Mouse (Mus musculus) heart, embryonic 15.5 days (tissue): ENCODE measurements at regions not wholly inside any gene's neighbourhood (a gene's known extent, or its start where the extent isn't known, plus 50 kb on each side); places are given as distances from the start of the nearest gene placed in this dataset.

Experiments used
- ATAC-seq: fragments of 200-750 bp; cut with Nextera tagmentation; replicated peaks from 2 replicates; pipeline ENCODE4 v1.8.0; 2017; ENCODE audit warnings: low read depth, moderate TSS enrichment; ENCODE audit not compliant: insufficient number of reproducible peaks, insufficient read depth, low FRiP score
- H3K27ac ChIP-seq: fragments of 300-500 bp; sonication (generic); 2 replicates; pipeline ENCODE4 v1.5.1; 2015; ENCODE audit warnings: mild to moderate bottlenecking, inconsistent platforms
- H3K27me3 ChIP-seq: fragments of 300-500 bp; sonication (generic); 2 replicates; pipeline ENCODE4 v1.6.1; 2015; ENCODE audit warnings: inconsistent platforms
- H3K36me3 ChIP-seq: fragments of 300-500 bp; sonication (generic); 2 replicates; pipeline ENCODE4 v1.6.1; 2015; ENCODE audit warnings: mild to moderate bottlenecking, inconsistent platforms
- H3K4me1 ChIP-seq: fragments of 300-500 bp; sonication (generic); replicated peaks from 2 replicates; pipeline ENCODE4 v1.6.1; 2015; ENCODE audit warnings: inconsistent platforms
- H3K4me2 ChIP-seq: fragments of 300-500 bp; sonication (generic); 2 replicates; pipeline ENCODE4 v1.6.1; 2015; ENCODE audit warnings: inconsistent platforms, mild to moderate bottlenecking, moderate library complexity
- H3K4me3 ChIP-seq: fragments of 300-500 bp; sonication (generic); 2 replicates; pipeline ENCODE4 v1.5.1; 2015; ENCODE audit warnings: mild to moderate bottlenecking, inconsistent platforms
- H3K9ac ChIP-seq: fragments of 300-500 bp; sonication (generic); 2 replicates; pipeline ENCODE4 v1.6.1; 2015; ENCODE audit warnings: mild to moderate bottlenecking, inconsistent platforms
- H3K9me3 ChIP-seq: fragments of 300-500 bp; sonication (generic); replicated peaks from 2 replicates; pipeline ENCODE4 v1.6.1; 2016; ENCODE audit warnings: inconsistent platforms
- WGBS: fragments of 180-500 bp; shearing (Covaris S2); methylation state at CpG from one replicate; pipeline ENCODE4 v1.1.7; 2015; ENCODE audit warnings: mixed read lengths; 5-methylcytosine and 5-hydroxymethylcytosine counted together

DNA sequence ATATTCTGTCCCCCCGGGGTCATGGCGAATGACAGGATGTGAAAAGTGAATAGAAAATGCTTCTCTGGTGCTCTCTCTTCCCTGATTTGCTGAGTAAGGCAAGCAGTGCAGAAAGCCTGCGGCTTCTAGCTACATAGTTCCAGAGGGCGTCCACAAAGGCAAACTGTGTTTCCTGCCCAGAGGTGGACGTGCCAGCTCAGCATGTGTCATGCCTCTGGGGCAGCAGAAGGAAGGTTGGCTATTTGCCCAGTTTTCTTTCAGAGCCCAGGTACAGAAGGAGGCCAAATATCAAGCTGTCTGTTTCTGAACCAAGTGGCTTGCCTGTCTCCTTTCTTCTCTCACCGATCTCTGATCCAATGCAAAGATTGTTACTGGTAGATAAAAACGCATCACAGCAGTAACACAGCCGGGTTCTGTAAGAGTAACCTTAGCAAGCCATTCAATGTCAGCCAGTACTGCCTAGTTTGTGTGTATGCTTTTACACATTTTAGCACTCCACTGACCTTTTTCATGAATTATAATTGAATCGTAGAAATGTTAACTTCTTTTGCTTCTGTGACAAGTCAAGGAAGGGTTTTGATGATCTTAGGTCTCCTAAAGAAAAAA lies 223.3 kb upstream of the Impg1 start:
- Histone ChIP-seq H3K4me1 (peaks cover 4% of the 10 kb centered on the region), H3K9ac (no peak overlapping the region), H3K9me3 (no peaks in the 10 kb centered on the region), H3K36me3 (no peaks in the 10 kb centered on the region), H3K4me3 (no peak overlapping the region), H3K27me3 (no peaks in the 10 kb centered on the region), H3K4me2 (no peak overlapping the region), H3K27ac (peak overlapping the region; percentile 35)
- ATAC-seq, result peak; percentile 85
- 37% methylated on average over 9 of the region's 9 CpGs for WGBS

DNA sequence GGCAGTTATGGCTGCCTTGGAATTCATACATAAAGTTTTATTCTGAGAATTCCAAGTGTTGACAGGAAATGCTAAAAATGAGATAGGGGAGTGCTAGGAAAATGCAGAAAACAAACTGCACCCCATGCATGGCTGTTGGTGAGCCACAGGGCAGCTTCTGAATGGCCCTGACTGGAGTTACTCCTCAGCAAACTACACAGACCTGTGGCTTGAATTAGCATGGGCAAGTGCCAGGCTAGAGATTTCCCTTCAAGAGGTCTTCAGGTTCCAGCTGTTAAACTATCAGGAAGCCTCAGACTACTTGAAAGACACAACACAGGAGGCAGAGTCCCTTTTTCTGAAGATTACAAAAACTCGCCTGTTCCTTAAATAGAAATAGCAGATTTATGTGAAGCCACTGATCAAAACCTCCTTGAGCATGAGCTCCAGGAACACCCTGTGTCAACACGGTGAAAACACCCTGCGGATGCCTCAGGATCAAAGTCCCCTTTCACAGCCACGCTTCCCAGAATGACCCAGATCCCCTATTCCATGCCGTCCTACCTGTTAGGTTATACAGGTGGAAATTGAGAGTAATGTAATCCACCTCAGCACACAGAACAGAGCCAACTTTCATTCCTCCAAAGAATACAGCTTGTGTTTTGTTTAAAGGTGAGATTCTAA lies 217.9 kb upstream of the Impg1 start:
- Histone ChIP-seq H3K9me3 (no peaks in the 10 kb centered on the region), H3K4me2 (no peak overlapping the region), H3K36me3 (no peaks in the 10 kb centered on the region), H3K4me1 (peaks cover 1% of the 10 kb centered on the region), H3K4me3 (no peak overlapping the region), H3K27ac (no peak overlapping the region), H3K27me3 (no peaks in the 10 kb centered on the region), H3K9ac (no peak overlapping the region)
- no peak for ATAC-seq
- WGBS, result 55% methylated on average over 5 of the region's 5 CpGs

DNA sequence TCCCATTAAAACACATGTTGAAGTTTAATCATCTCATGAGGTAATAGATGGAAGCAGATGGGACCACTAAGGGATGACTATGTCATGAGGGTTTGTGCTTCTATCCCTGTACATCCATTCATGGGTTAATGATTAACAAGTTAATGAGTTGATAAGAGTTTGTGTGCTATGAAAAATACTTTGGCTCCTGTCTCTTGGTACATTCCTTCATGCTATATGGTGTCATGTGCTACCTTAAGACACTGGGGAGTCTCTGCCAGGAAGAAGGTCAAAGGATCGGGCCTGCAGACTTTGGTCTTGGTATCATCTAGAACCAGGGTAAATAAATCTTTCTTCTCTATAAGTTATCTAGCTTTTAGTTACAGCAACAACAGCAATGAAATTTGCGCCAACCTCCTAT lies 216.4 kb upstream of the Impg1 start:
- Histone ChIP-seq H3K27me3 (no peaks in the 10 kb centered on the region), H3K9ac (no peak overlapping the region), H3K9me3 (no peaks in the 10 kb centered on the region), H3K27ac (no peak overlapping the region), H3K4me3 (no peak overlapping the region), H3K4me1 (no peaks in the 10 kb centered on the region), H3K36me3 (no peaks in the 10 kb centered on the region), H3K4me2 (no peak overlapping the region)
- ATAC-seq, result no peak
- WGBS, result 94% methylated on average over 2 of the region's 2 CpGs

DNA sequence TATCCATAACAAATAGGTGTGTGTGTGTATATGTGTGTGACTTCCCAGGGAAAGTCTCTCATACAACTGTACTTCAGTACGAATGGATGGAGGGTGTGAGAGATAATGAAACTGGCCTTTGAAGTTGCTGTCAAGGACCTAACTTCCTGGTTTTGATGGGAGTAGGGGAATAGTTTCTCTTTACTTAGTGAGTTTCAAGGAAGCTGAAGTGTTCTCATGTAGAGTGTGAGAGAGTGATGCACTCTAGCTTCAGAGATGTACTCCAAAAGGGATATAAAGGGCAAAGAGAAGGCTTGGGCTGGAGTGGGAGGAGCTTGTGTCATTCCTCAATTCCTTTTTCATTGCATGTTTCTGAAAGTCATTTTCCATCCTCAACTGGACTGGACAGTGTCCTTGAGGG lies 206.2 kb upstream of the Impg1 start:
- ATAC-seq, result no peak
- Histone ChIP-seq H3K27me3 (no peaks in the 10 kb centered on the region), H3K27ac (no peak overlapping the region), H3K4me2 (no peak overlapping the region), H3K4me3 (no peak overlapping the region), H3K36me3 (no peaks in the 10 kb centered on the region), H3K9me3 (no peaks in the 10 kb centered on the region), H3K9ac (no peak overlapping the region), H3K4me1 (no peaks in the 10 kb centered on the region)
- WGBS, result 53% methylated on average over 1 of the region's 1 CpGs

DNA sequence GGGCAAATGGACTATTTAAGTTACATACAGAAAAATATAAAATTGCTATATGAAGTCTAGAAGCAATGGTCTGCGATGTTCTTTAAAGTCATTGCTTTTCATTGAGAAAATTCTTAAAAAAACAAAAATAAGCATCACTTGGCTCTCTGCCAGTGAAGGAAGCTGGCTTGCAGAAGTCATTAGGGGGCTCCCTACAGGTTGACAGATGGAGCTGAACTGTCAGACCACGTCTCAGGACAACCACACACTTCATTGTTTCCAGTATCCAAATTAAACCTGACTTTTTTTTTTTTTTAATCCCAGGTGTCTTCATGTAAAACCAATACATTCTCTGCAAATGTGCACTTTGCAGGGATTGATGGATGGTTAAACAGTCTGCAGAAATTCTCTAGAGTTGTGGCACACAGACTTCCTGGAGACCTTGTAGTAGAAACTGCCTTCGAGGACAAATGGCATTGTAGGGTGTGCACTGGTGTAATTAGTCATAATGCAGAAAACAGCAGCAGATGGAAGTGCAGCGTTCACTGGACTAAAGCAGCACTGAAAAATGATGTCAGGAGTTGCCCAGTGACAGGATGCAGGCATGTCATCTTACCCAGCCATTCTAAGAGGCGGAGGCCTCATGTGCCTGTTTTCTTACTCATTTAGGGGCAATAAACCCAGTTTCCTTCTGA lies 203.4 kb upstream of the Impg1 start:
- H3K4me3 ChIP-seq, result no peak overlapping the region

DNA sequence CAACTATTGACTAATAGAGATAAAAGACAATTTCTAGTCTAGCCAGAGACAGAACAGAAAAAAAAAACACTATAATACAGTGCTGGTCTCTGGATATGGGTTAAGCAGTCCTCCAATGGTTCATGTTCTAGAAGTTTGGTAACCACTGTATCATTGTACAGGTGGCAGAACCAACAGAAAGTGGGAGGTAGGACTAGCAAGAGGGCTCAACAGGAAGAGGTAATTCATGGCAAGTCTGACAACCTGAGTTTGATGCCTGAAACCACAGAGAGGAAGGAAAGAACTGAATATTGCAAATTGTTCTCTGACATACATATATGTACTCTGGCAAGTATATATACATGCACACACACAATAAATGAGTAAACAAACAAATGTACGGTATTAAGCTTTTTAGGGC lies 193.5 kb upstream of the Impg1 start:
- no peaks in the 10 kb centered on the region for H3K9me3 ChIP-seq
- no peaks in the 10 kb centered on the region for H3K36me3 ChIP-seq
- no peak overlapping the region for H3K4me3 ChIP-seq
- no peak overlapping the region for H3K4me2 ChIP-seq
- no peak overlapping the region for H3K9ac ChIP-seq
- ATAC-seq, result no peak
- H3K4me1 ChIP-seq, result no peaks in the 10 kb centered on the region
- H3K27me3 ChIP-seq, result no peaks in the 10 kb centered on the region
- H3K27ac ChIP-seq, result no peak overlapping the region
- 73% methylated on average over 1 of the region's 1 CpGs for WGBS

More for the DNA sequence above, 203.4 kb upstream of the Impg1 start:
- no peaks in the 10 kb centered on the region for H3K27me3 ChIP-seq
- H3K9me3 ChIP-seq, result no peaks in the 10 kb centered on the region
- no peaks in the 10 kb centered on the region for H3K36me3 ChIP-seq
- 62% methylated on average over 5 of the region's 5 CpGs for WGBS
- H3K27ac ChIP-seq, result no peak overlapping the region
- no peaks in the 10 kb centered on the region for H3K4me1 ChIP-seq
- no peak overlapping the region for H3K4me2 ChIP-seq
- H3K9ac ChIP-seq, result no peak overlapping the region
- ATAC-seq, result no peak

DNA sequence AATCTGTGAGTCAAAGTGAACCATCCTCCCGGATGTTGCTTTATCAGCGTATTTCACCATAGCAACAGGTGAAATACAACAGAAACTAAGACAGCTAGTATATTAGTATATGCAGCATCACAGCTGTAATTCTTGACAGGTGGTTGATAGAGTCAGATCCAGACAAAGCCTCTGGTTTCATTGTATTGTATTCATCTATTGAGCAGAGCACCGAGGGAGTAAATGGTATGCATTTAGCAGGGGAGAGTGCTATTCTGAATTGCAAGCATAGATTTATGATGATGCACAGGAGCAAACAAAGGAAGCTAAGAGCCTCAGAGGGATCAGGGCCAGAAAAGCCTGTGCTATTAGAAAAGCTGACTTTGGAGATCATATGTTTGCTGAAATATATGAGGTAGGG lies 149.8 kb upstream of the Impg1 start:
- no peaks in the 10 kb centered on the region for H3K27me3 ChIP-seq
- no peaks in the 10 kb centered on the region for H3K36me3 ChIP-seq
- 72% methylated on average over 3 of the region's 3 CpGs for WGBS
- H3K9me3 ChIP-seq, result no peaks in the 10 kb centered on the region
- H3K9ac ChIP-seq, result no peak overlapping the region
- no peaks in the 10 kb centered on the region for H3K4me1 ChIP-seq
- no peak overlapping the region for H3K4me3 ChIP-seq
- no peak for ATAC-seq
- no peak overlapping the region for H3K27ac ChIP-seq
- H3K4me2 ChIP-seq, result no peak overlapping the region

DNA sequence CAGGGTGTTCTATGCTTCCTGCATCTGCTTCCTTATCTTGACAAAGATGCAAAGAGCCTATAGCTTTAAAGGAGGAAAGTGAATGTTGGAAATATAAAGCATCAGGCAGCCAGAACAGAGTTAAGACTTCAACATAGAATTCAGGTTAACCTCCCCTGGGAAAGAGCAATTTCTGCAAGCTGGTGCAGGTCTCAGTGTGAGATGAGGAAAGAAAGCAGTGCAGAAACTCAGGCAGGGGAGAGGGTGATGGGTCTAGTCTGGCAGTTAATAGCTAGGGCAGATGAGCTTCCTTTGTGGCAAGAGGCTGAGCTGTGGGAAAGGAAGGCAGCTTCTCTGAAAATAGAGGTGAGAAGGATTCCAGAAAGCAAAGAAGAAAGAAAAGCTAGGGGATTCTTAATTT lies 134.7 kb upstream of the Impg1 start:
- no peak for ATAC-seq
- Histone ChIP-seq H3K9ac (no peak overlapping the region), H3K27me3 (no peaks in the 10 kb centered on the region), H3K4me2 (no peak overlapping the region), H3K4me1 (no peaks in the 10 kb centered on the region), H3K4me3 (no peak overlapping the region), H3K27ac (no peak overlapping the region), H3K9me3 (no peaks in the 10 kb centered on the region), H3K36me3 (no peaks in the 10 kb centered on the region)

DNA sequence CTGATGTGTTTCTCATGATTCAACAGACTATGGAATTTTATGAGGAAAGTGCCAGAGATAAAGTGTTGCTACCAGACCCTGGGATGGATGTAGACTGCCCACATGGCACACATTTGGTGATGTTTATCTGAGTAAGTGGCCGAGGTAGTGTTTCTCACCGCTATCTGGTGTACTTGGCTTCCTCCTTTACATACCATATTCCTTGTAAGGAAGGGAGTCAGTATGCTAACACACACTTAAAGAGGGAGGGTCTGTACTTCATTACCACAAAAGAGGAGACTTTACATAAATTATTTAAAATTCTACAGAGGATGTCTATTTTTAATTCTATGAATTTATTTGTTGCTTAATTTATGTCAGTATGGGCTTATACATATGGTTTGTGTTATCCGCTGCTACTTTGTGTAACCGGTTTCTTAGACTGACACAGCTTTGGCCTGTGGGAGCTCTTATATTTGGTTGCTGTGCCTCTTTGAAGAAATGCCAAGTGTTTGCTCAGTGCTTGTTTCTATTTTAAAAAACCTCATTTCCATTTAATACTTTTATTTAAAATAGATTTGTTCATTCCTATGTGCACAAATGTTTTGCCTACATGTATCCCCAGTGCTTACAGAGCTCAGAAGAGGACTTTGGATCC lies 100.2 kb upstream of the Impg1 start:
- Histone ChIP-seq H3K9me3 (no peaks in the 10 kb centered on the region), H3K4me1 (no peaks in the 10 kb centered on the region), H3K4me3 (no peak overlapping the region), H3K27me3 (no peaks in the 10 kb centered on the region), H3K4me2 (no peak overlapping the region), H3K27ac (no peak overlapping the region), H3K36me3 (no peaks in the 10 kb centered on the region), H3K9ac (no peak overlapping the region)
- 70% methylated on average over 4 of the region's 4 CpGs for WGBS
- no peak for ATAC-seq

DNA sequence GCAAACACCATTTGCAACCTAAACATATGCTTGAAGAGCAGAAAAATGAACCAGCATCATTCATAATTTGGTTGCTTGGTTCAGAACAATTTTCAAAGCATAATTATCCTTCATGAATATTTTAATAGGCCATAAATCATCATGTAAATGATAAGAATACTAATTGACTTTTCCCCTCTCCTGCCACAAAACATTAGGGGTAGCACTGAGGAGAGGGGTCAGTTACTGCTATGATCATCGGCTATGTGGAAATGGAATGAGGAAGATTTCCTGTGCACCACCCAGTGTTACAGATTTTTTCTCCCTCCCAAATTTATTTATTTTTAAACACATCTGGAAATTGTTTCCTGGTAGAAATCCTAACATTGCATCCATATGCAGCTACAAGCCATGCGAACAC lies 98.4 kb upstream of the Impg1 start:
- Histone ChIP-seq H3K9ac (no peak overlapping the region), H3K4me2 (no peak overlapping the region), H3K4me3 (no peak overlapping the region), H3K27me3 (no peaks in the 10 kb centered on the region), H3K27ac (no peak overlapping the region), H3K4me1 (no peaks in the 10 kb centered on the region), H3K9me3 (no peaks in the 10 kb centered on the region), H3K36me3 (no peaks in the 10 kb centered on the region)
- ATAC-seq, result no peak
- 85% methylated on average over 2 of the region's 2 CpGs for WGBS

DNA sequence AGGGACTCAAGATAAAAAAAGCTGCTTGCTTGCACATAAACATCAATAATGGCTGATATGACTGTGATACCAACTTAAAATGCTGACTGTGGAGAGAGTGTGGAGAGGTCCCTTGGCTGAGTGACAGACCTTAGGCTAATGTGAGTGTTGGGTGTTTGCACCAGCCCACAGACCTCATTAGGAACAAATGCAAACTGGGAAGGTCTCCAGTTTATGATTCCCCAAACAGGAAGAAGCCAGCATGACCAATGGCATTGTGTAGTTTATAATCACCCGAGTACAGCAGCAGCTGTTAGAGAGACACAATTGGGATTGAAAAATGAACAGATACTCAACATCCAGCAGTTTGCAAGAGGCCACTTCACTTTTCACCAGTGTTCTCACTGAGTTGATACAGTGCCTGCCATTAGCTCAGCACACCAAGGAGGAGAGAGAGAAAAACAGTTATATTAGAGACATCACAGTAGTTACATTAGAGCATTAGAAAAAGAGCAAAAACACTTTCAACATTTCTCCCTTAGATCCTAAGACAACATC lies 90.3 kb upstream of the Impg1 start:
- Histone ChIP-seq H3K4me2 (no peak overlapping the region), H3K36me3 (no peaks in the 10 kb centered on the region), H3K4me1 (no peaks in the 10 kb centered on the region), H3K9ac (no peak overlapping the region), H3K4me3 (no peak overlapping the region), H3K27me3 (no peaks in the 10 kb centered on the region), H3K27ac (no peak overlapping the region), H3K9me3 (no peaks in the 10 kb centered on the region)
- WGBS, result 35% methylated on average over 1 of the region's 1 CpGs
- no peak for ATAC-seq
